Mouse (Mus musculus): ENCODE data around the gene Ttll9. TPM values are rescaled to one million over a fixed set of nuclear protein-coding genes. Genes with fewer than 3 reads are reported as not detected.

The Ttll9 gene
- total and polyA plus RNA-seq, 2 experiments from 2014 or later: 4.3 to 8.0 TPM

DNA sequence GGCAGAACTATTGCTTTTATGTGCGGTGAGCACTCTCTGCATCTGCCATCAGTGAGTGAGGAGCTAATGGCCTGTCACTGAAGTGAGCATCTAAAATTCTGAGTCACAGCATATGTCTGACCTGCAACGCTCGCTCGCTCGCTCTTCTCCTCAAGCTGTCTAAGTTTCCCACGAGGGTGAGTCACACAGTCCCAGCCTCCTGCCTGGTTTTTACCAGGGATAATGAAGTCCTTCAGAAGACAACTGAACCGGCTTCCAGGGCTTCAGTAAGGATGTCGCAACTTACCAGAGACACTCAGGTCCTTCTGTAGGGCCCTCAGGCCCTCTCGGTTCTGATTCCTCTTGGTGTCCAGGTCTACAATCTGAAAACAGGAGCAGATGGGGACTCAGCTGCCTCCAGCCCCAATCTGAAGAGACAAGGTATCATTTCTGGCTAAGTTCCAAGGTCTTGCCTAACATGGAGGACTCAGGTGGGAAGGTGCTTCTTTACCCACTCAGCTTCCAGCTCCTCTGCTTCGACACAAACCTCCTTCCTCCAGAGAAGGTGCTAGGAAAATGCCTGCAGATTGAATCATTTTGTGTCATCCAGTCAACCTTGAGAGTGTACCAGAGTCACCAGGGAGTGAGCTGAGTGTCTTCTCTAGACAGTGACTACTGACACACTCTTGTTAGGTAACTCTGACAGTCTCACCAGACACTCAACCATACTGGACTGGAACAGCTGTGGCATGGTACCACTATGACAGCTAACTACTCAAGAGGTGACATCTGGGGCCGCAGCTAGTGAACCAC is 51.6 kb downstream of the Ttll9 start:
- Histone ChIP-seq H3K4me2 (ENCODE audit: low read depth) (peak overlapping the region; percentile 93), H3K9ac (peak overlapping the region; percentile 67), H3K4me3 (ENCODE audit: low read depth, low read length) (peak overlapping the region; percentile 60), H3K27me3 (ENCODE audit: insufficient read depth, low read length) (no peaks in the 10 kb centered on the region), H3K9me3 (ENCODE audit: low read length) (no peaks in the 10 kb centered on the region), H3K36me3 (ENCODE audit: insufficient read depth) (peaks cover 44% of the 10 kb centered on the region), H3K4me1 (ENCODE audit: insufficient read depth) (peaks cover 7% of the 10 kb centered on the region; the same call in 1 of the 2 replicates), H3K27ac (ENCODE audit: low read depth, low read length) (no peak overlapping the region)
- no peak for ATAC-seq
- 93% methylated on average over 11 of the region's 11 CpGs for WGBS
- DNase-seq: no peak
- no peak for TF ChIP-seq CTCF (IDR thresholded peaks at IDR 0.05; ENCODE audit: low read depth)

DNA sequence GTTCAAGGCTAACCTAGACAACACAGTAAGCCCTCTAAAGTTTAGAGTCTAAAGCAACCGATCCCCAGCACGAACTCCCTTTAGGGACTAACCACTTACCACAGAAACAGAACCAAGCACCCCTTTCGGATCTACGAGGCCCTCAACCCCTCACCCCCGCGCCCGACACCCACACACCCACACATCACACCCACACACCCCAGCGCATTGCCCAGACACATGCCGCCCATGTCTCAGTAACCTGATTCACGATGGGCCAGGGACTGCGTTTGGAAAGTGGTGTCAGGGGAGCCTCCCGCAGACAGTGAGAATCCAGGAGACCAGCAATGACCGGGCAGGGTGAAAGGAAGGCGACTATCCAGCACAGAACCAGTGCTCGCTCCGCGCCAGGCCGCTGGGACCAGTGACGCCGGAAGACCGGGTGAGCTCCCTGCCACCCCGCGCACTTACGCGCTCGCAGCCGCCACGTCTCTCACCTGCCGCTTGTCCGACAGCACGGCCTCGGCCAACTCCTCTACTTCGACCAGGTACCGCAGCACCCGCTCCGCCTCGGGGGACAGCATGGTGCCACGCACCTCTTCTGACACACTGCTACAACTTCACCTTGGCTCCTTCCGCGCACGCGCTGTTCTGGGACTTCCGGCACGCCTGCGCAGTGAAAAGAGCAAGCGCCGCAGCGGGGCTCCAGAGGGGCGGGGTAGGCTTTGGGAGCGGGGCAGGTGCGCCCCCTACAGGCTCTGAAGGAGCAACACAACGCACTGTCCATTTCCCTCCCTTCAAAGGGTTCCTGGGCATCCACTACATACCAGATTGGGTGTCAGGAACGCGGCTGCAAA is 52.7 kb downstream of the Ttll9 start, which contains the start of gene Pdrg1:
TSS of gene Pdrg1 (minus strand) at position 670 of the 836 bp plus-strand sequence.
- no peaks in the 10 kb centered on the region for H3K27me3 ChIP-seq (ENCODE audit: insufficient read depth, low read length)
- peak; percentile 97 for TF ChIP-seq CTCF (IDR thresholded peaks at IDR 0.05; ENCODE audit: low read depth)
- DNase-seq: peak; percentile 98
- ATAC-seq: peak; percentile 95
- peak within 1 kb of the TSS; percentile 67 for H3K9ac ChIP-seq
- H3K4me2 ChIP-seq (ENCODE audit: low read depth): peak within 1 kb of the TSS; percentile 93
- peak within 1 kb of the TSS; percentile 54 for H3K27ac ChIP-seq (ENCODE audit: low read depth, low read length)
- peaks cover 7% of the 10 kb centered on the region; the same call in 1 of the 2 replicates for H3K4me1 ChIP-seq (ENCODE audit: insufficient read depth)
- no peaks in the 10 kb centered on the region for H3K9me3 ChIP-seq (ENCODE audit: low read length)
- H3K4me3 ChIP-seq (ENCODE audit: low read depth, low read length): peak within 1 kb of the TSS; percentile 60
- 2% methylated on average over 54 of the region's 54 CpGs for WGBS
- peaks cover 34% of the 10 kb centered on the region for H3K36me3 ChIP-seq (ENCODE audit: insufficient read depth)

DNA sequence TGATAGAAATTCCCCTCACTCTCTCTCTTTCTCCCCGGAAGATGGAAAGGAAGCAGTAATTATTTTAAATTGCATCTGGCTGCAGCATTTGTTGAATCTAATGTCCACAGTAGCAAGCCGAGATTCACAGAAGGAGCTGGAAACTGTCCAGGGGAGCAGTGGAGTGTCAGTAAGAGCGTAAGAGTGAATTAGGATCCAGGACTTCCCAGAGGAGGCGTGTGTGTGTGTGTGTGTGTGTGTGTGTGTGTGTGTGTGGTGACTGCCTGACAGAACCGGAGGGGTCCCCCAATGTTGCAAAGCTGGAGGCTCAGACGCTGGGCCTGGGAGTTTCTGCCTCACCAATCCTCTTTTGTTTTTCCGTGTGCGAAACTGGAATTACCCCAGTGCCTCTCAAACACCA is 53.5 kb downstream of the Ttll9 start:
- no peaks in the 10 kb centered on the region for H3K9me3 ChIP-seq (ENCODE audit: low read length)
- WGBS: 15% methylated on average over 8 of the region's 8 CpGs
- peak overlapping the region; percentile 93 for H3K4me2 ChIP-seq (ENCODE audit: low read depth)
- peak overlapping the region; percentile 60 for H3K4me3 ChIP-seq (ENCODE audit: low read depth, low read length)
- peaks cover 7% of the 10 kb centered on the region; the same call in 1 of the 2 replicates for H3K4me1 ChIP-seq (ENCODE audit: insufficient read depth)
- ATAC-seq (peak; percentile 30; the same call in 1 of the 2 replicates), DNase-seq (no peak)
- no peak for TF ChIP-seq CTCF (IDR thresholded peaks at IDR 0.05; ENCODE audit: low read depth)
- H3K9ac ChIP-seq: 0 out of 2 replicates have a peak overlapping the region, but pooled peaks have one; percentile 67
- H3K27ac ChIP-seq (ENCODE audit: low read depth, low read length): peak overlapping the region; percentile 54
- H3K36me3 ChIP-seq (ENCODE audit: insufficient read depth): peaks cover 27% of the 10 kb centered on the region
- no peaks in the 10 kb centered on the region for H3K27me3 ChIP-seq (ENCODE audit: insufficient read depth, low read length)

DNA sequence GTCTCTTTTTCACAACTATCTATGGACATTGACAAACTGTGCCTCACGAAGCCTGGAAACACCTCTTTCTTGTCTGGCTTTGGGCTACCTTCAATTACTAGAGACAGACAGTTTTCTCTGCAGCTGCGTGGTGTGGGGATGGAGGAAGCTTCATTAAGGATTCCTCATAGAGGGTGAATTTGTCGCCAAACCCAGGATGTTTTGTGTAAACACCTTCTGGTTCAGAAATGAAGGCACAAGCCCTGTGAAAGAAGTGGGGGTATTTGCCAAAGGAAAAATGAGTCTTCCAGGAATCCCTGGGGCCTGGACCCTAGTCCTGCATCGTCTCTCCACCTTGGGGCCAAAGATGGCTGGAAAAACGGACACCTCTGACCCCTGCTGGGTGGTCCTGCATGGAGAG is 54.5 kb downstream of the Ttll9 start:
- no peak overlapping the region for H3K4me2 ChIP-seq (ENCODE audit: low read depth)
- no peak overlapping the region for H3K27ac ChIP-seq (ENCODE audit: low read depth, low read length)
- no peak overlapping the region; the same call in 1 of the 2 replicates for H3K9ac ChIP-seq
- H3K27me3 ChIP-seq (ENCODE audit: insufficient read depth, low read length): no peaks in the 10 kb centered on the region
- H3K4me3 ChIP-seq (ENCODE audit: low read depth, low read length): no peak overlapping the region
- H3K36me3 ChIP-seq (ENCODE audit: insufficient read depth): peaks cover 18% of the 10 kb centered on the region
- no peaks in the 10 kb centered on the region for H3K9me3 ChIP-seq (ENCODE audit: low read length)
- H3K4me1 ChIP-seq (ENCODE audit: insufficient read depth): peaks cover 7% of the 10 kb centered on the region; the same call in 1 of the 2 replicates
- TF ChIP-seq CTCF (IDR thresholded peaks at IDR 0.05; ENCODE audit: low read depth): no peak
- 29% methylated on average over 5 of the region's 5 CpGs for WGBS
- DNase-seq (no peak), ATAC-seq (no peak)

DNA sequence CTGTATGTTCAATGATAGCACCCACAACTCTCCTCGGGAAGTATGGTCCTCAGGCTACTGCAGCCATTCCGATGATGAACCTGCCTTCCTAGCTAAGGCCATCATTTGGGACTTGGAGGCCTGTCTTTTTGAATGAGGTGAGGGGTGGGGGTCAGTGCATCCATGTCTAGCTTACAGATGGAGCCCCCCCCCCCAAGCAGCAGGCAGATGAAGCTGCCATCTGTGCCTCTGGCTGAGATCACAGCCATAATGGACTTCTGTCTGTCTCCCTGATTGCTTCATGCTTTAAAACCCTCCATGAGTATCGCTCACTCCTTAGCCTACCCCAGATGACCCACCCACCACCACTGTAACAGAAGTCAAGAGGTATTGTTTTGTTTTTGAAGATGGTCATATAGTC is 57.1 kb downstream of the Ttll9 start:
- Histone ChIP-seq H3K4me3 (ENCODE audit: low read depth, low read length) (no peak overlapping the region), H3K9me3 (ENCODE audit: low read length) (no peaks in the 10 kb centered on the region), H3K27me3 (ENCODE audit: insufficient read depth, low read length) (no peaks in the 10 kb centered on the region), H3K27ac (ENCODE audit: low read depth, low read length) (no peak overlapping the region), H3K9ac (no peak overlapping the region), H3K4me1 (ENCODE audit: insufficient read depth) (peaks cover 3% of the 10 kb centered on the region; the same call in 1 of the 2 replicates), H3K4me2 (ENCODE audit: low read depth) (no peak overlapping the region), H3K36me3 (ENCODE audit: insufficient read depth) (no peaks in the 10 kb centered on the region)
- WGBS: 72% methylated on average over 3 of the region's 3 CpGs
- ATAC-seq: no peak
- no peak for TF ChIP-seq CTCF (IDR thresholded peaks at IDR 0.05; ENCODE audit: low read depth)
- no peak for DNase-seq

DNA sequence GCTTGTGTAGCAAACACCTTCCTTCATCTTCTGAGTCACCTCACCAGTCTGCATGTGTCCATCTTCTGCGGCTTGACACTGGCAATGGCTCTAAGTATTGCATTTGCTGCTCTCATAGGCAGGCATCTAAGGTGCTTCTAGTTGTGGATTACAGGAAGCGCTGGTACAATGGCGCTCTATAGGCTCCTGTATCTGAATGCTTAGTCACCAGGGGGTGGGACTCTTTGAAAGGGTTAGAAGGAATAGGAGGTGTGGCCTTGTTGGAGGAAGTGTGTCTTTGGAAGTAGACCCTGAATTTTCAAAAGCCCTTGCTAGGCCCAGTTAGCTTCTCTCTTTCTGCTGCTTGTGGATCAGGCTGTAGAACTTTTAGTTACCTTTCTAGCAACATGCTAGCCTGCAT is 58.9 kb downstream of the Ttll9 start:
- ATAC-seq (no peak), DNase-seq (no peak)
- Histone ChIP-seq H3K27ac (ENCODE audit: low read depth, low read length) (no peak overlapping the region), H3K4me2 (ENCODE audit: low read depth) (no peak overlapping the region), H3K4me3 (ENCODE audit: low read depth, low read length) (no peak overlapping the region), H3K4me1 (ENCODE audit: insufficient read depth) (no peaks in the 10 kb centered on the region), H3K9ac (no peak overlapping the region), H3K27me3 (ENCODE audit: insufficient read depth, low read length) (no peaks in the 10 kb centered on the region), H3K36me3 (ENCODE audit: insufficient read depth) (no peaks in the 10 kb centered on the region), H3K9me3 (ENCODE audit: low read length) (no peaks in the 10 kb centered on the region)
- no peak for TF ChIP-seq CTCF (IDR thresholded peaks at IDR 0.05; ENCODE audit: low read depth)
- 51% methylated on average over 3 of the region's 3 CpGs for WGBS

Data from forebrain, postnatal 0 days (tissue).